Mouse (Mus musculus) c-Kit-negative CD71-positive TER-119-positive erythroid progenitor cells, embryonic 14.5 days (primary cell): Measurements from ENCODE around the gene Gm266.

Source experiments
- DNase-seq: peaks from one replicate; pipeline ENCODE4 v3.0.0-alpha.2; 2013; ENCODE audit warnings: low read depth, low spot score

Gm266 gene

DNA sequence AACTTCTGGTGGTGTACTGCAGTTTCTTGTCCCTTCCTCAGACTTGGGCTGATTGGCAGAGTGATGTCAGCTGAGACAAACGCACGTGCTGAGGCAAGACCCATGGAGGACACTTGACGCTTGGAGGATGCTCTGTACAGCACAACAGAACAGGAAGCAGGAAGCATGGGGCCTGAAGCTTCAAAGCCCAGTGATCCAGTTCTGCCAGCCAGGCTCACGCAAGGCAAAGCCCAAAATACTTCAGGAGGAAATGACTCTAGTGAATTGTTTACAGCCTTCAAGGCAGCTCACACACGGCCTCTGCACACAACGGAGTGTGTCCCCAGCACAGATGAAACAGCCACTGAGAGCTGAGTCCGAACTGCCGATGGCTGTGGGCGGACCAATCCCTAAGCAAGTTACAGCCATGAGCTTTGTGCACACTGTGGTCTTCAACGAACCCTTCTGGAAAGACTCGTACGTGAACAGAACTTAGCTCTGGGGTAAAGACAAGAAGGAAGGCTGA is 17.5 kb upstream of the Gm266 start:
- no peak for DNase-seq

DNA sequence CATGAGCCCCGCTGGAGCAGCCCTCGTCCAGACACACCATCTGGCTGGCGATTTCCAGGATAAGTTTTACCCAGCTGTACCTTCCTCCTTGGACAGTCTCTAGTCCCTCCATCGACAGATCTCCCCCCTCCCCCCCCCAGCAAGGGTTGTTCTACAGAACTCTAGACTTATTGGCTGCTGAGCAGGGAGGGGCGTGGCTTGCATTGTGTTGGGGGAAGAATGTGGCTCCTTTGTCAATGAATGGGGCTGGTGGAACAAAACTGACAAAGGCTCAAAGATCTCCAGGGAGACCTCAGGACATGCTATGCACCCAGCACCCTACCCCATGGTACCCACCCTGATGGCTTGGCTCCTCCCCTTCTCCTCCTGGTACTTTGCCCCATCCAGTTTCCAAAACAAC is 15.1 kb upstream of the Gm266 start:
- no peak for DNase-seq

DNA sequence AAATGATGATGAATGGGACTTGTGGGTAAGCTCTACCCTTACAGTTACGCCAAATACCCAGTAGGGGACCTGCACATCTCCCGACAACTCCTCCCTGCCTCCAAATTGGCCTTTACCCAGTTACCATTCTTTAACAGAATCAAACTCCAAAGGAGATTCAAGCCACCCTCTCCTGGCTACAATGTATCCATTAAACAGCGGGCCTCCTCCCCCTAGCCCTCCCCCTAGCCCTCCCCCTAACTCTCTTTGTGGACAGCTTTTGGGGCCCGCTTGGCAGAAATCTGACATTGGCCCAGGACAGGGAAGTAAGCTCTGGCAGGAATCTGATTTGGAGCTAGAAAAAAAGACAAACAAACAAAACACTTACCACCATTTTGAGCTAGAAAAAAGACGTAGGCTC is 14.0 kb upstream of the Gm266 start:
- DNase-seq = no peak

DNA sequence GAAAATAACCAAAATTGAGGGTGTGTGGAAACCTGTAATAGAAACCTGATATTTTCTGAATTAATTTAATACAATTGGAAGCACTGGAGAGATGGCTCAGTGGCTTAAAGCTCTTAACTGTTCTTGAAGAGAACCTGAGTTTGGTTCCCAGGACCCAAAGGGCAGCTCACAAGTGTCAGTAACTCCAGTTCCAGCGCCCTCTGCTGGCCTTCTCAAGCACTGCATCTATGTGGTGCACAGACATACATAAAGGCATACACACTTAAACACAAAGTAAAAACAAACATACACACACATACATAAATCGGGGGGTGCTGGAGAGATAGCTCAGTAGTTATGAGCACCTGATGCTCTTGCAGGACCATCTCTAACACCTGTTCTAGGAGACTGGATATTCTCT is 11.5 kb upstream of the Gm266 start:
- peak; percentile 38 for DNase-seq

DNA sequence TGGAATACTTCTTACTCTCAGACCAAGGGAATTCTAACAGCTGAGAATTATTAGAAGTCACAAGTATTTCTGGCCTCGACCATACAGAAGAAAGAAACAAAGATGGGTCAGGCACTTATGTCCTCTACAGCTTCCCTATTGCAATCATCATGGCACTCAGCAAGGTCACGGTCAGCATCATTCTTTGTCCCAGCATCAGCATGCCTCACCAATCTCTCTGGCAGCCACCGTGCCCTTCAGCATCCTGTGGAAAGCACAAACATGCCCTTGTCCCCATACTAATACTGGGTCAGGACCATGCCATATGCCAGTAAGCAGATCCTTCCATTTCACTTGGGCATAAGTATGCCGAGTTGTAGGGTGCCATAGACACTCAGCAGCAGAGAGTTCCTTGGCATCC is 9.3 kb upstream of the Gm266 start:
- DNase-seq = no peak

DNA sequence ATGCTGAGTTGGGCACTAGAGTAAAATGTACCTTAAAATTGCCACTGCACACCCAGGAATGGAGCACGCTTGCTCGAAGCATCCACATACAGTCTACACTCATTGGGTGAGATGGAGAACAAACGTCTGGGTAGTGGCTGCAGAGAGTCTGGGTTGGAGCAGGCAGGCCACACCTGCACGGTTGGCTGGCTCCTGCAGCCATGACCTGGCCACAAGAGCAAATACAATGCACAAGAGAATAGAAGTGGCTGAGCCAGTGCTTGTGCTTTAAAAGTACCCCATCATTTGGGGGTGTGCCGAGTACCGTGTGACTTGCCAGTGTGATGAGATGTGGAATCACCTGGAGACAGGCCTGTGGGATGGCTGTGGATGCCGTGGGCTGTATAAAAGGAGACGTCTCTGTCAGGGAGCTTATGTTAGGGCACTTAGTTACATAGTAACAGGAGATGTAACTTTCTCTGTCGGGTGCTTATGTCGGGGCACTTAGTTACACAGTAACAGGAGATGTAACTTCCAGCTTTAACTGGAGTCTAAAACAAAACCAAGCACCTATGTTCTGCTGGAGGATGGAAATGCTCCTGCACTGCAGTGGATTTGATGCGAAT is 3.7 kb upstream of the Gm266 start:
- DNase-seq = no peak

DNA sequence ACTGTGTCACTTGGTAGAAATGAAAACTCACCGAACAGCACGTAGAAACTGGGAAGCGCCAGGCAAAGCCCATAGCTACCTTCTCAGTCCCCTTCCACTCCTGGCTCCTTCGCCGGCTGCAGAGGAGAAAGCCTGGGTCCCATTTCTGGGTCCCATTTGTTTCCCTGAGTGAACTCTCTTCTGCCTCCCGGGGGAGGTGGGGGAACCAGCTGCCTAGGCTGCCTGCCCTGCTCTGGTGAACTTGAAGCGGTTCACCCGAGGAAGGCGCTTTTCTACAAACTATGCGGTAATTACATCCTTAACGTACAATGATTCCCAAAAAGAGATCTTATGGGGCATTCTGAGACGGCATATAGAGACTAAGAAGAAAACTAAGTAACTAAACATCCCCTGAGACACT is 832 bp upstream of the Gm266 start:
- DNase-seq = no peak

DNA sequence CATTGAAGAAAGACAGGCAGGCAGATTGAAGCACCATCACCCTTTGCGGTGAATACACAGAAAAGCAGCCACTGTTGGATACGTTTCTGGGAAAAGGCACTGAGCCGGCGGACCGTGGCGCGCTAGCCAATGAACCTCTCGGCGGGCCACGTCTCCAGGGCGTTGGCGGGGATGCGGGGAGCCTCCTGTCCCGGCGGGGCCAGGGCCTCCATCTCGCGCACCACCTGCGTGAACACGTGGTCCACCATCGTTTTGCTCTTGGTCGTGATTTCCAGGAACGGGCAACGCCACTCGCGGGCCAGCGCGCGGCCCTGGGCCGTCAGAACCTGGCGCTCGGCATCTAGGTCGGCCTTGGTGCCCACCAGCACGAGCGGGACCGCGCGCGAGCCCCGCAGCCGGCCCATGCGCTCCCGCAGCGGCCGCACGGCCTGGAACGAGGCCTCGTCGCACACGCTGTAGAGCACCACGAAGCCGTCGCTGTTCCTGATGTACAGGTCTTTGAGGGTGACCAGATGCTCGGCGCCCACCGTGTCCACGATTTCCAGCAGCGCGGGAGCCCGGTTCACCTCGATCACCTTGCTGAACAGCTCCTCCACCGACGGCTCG is 474 bp downstream of the Gm266 start:
- DNase-seq = no peak

DNA sequence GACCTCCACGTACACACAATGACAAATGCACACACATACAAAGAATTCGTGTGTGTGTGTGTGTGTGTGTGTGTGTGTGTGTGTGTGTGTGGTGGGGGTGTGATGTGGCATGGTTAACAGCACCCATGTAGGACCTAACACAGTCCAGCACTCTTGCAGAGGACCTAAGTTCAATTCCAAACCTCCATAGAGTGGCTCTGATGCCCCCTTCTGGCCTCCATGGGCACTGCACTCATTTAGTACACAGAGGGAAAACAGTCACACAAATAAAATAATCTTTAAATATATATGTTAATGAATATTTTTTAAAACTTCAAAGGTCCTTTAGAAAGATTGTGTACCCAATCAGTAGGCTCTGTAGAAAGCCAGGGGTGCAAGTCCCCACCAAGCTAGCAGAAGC is 5.7 kb downstream of the Gm266 start:
- peak; percentile 56 for DNase-seq

DNA sequence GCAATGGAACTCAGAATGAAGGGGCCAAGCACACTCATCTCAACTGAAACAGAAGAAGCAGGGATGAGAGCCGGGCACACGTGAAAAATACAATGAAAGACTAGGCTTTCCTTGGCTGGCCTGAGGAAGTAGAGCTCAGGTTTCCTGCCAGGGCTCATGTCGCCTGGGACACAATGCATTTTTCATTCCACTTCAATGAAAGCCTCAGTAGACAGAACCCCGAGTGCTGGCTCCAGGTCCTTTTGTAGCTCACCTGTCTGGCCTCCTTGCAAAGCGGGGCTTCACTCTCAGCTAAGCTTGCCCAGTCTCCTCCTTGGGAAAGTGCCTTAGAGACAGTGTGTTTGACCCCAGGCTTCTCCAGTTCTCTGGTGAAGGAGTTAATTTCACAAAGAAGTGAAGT is 6.7 kb downstream of the Gm266 start:
- DNase-seq = no peak

DNA sequence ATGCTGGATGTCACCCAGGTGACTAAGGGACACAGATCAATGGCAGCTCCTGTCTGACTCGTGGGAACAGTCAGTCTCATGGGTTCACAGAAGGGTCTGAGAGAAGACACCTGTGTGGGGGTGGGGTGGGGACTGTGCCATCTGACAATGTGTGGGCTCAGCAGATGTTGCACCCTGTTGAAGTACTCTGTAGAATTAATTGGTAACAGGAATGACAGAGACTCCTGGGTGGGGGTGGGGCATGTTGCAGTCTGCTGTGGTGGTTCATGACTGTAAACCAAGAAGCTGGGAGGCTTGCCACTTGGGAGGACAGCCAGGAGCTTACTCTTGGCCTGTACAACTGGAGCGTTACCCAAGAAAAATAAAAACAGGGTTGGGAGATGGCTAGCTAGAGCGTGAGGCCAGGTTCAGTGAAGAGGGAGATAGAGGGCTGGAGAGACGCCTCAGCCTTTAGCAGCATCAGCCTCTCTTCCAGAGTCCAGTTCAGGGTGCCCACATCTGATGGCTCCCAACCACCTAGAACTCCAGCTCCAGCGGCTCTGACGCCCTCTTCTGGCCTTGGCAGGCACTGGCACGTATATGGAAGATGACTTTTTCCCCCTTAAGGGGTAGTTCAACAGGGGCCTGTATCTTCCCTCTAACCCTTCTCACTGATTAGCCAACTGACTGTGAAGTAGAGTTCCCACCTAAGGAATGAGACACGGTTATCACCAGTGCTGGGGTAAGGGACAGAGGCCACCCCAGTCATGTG is 10.6 kb downstream of the Gm266 start:
- no peak for DNase-seq

DNA sequence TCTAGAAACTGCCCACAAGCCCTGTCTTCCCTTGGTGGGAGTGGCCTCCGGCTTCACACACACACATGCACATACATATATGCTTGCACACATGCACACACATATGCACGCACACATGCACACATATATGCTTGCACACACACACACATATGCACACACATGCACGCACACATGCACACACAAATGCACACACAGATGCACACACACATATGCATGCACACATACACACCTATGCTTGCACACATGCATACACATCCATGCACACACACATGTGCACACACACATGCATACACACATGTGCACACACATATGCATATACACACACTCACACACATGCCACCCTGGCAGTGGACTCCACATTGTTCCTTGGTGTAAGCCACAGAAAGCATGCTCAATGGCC is 11.2 kb downstream of the Gm266 start:
- no peak for DNase-seq

DNA sequence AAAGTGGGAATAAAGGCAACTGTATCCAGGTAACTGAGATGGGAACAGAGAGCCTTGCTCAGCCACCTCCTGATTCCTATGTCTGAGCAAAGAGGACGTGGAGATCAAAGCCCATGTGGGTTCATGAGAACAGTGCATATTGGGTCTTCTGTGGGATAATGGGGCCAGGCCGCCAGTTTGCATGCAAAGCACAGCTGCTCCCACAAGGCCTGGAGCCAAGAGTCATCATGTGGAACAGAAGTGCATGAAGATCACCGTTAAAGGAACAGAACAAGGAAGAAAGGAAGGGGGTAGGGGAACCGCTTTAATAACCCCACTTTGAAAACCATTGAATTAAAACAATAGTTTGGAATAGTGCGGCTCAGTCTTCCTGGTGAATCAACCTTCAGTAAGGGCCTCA is 12.7 kb downstream of the Gm266 start:
- no peak for DNase-seq

DNA sequence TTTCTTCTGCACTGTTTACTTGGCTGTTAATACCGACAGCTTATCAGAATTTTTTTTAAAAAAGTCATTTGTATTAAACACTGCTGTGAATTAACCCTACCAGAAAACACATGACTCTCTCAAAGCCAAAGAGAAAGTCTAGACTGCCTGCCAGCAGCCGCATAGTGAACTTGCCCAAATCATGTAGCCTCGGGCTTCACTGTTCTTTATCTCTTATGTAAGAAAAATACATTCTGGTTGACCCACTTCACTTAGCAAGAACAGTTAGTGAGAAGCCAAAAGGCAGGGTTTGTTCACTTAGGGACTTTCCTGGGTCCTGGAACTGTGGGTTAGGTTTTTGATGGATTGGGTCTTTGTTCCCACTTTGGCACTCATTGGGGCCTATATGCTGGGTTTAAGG is 13.9 kb downstream of the Gm266 start:
- no peak for DNase-seq

DNA sequence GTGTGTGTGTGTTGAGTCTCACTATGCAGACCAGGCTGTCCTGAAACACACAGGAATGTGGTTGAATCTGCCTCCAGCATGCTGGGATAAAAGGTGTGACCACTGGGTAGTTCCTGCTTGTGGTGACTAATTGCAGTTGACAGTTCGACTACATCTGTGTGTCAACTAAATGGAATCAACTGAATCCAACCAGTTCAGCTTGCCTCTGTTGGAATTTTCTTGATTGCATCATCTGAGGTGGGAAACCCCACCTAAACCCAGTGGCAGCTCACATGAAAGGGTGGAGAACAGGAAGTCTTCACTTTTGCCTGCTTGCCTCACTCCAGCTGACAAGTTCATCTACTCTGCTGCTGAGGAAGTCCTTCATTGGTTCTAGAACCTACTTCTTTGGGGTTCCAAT is 14.5 kb downstream of the Gm266 start:
- DNase-seq = no peak

DNA sequence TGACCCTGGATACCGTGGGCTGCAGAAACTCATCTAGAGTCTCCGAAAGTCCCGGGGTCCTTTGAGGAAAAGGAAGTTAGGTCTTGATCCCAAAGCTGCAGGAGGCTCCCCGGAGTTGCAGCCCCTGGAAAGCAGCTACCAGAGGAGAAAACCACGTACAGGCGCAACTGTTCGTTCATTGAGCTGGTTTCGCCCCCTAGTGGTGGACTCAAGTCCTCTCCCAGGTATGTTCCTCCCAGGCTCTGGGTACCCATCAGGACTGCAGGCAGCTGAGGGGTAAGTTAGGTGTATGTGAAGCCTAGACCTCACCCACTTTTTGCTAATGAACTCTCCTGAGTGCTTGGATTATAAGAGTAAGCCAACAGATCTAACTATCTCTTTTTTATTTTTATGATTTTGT is 16.1 kb downstream of the Gm266 start:
- peak; percentile 65 for DNase-seq

DNA sequence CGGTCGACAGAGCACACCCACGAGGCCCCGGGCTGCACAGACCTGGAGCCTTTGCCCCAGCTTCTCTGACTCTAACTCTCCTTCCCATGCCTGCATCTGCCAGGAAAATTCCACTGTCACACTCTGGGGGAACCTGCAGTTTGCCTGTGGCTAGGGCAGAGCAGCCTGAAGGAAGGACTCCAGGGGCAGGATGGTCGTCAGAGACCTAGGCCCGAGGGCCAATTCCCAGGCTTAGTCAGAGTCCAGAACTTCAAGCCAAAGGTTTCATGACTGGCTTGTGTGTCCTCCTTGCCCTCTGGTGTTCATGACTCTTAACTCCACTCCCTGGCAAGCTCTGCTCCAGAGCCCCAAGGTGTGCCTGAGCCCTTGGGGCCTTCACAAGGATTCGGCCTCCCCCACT is 17.4 kb downstream of the Gm266 start:
- DNase-seq = no peak

DNA sequence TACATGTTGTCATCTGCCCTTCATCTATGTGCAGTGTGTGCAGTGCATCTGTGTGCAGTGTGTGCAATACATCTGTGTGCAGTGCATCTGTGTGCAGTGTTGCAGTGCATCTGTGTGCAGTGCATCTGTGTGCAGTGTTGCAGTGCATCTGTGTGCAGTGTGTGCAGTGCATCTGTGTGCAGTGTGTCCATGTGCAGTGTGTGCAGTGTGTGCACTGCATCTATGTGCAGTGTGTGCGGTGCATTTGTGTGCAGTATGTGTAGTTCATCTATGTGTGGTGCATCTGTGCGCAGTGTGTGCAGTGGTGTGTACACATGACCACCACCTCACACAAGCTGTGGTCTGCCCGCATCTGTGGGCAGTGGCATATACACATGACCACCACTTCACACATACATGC is 19.3 kb downstream of the Gm266 start:
- DNase-seq = no peak

DNA sequence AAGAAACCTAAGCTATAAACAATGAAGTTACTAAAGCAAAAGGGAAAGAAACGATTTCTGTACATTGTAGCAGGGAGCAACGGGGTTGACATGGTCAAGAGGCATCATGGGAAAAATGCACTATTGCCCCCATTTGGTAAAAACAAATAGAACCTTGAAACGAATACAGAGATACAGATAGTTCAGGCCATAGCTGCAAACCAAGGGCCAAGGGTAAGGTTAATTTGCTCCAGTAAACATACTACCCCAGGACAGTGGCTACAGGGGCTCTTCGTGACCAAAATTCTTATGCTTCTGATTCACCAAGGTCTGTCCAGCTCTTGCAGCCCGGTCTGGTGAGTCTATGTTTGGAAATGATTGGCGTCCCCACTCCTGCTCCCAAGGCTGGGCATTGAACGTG is 22.1 kb downstream of the Gm266 start:
- DNase-seq = no peak

DNA sequence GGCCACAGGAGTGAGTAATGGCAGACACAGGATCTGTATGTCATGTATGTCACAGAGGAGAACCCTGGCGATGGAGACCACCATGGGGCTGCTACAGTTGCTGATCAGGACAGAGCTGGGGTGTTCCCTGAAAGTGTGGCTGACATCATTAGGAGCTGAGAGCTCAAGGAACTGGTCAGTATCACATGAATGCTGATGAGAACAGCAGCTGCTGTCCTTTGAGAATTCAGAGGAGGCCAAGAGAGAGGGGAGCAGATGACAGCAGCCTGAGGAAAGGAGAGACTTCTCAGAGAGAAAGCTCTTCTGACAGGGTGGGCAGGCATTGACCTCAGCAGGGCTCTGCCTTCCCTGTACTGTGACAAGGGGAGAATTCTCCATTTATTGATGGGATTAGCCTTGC is 27.9 kb downstream of the Gm266 start:
- no peak for DNase-seq

DNA sequence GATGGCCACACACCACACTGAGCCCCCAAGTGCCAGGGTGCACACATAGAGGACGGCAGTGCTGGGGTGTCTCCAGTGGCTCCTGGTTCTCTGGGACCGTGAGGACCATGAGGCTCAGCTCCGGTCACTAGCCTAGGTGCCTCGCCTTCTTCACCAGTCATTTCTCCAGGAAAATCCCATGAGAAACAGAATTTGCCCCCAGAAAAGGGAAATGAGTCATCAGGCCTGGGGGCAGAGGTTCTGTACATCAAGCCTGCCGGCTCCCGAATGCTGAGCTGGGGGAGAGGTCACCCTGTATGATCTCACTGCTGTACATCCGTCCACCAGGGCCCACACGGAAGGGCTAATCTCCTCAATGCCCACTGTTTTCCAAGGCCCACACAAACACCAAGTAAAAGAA is 29.8 kb downstream of the Gm266 start:
- DNase-seq = no peak

DNA sequence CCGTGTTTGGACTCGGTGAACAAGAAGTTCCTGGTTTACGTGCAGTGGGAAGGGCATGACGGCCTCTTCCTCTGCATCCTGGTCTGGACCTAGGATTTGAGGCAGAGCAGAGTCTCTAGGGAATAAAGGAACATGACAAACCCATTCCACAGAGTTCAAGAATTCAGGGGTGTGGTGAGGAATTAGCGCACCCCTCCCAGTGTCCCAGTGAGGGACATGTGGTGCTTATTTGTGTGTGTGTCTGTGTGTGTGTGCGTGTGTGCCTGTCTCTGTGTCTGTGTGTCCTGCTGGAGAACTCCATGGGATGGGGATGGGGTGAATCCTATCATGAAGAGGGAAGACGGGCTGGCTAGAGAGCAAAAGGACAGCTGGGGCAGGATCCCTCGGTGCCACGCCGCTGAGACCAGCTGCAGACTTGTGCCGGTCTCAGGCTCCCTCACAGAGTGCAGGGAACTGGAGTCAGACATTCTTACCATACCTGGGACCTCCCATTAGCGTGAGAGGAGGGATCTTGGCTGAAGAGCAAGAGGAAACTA is 30.2 kb downstream of the Gm266 start:
- no peak for DNase-seq
